Mouse (Mus musculus): Measurements from ENCODE around the gene Specc1l.
A peak's percentile ranks its signal among the peaks of the same experiment; 100 is the strongest.

The Specc1l gene

DNA sequence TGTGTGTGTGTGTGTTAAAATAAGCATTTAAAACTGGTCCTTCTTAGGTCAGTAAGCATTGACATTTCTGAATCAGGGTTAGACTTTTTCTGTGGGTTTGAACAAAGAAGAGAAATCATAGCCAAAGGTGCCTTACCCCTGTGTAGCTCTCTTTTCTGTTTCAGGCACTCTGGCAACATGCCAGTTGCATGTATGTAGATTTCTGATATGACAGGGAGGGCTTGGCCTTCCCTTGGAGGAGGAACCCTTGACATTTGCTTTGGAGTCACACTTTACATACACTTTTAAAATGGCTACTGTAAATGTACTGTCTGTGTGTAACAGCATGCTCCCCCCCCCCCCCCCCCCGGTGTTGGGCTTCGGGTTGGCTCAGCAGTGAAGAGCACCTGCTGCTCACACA is 12.8 kb downstream of the Specc1l start:
- DNase-seq, result no peak

- no peak for DNase-seq
Measured at GRCm38 (mm10) chr10:75227381-75227780, 15.5 kb downstream of the Specc1l start.

- peak in 1 of 2 experiments; percentile 20 for DNase-seq
Measured at GRCm38 (mm10) chr10:75230572-75230971, 18.7 kb downstream of the Specc1l start.

- no peak for DNase-seq
Measured at GRCm38 (mm10) chr10:75231876-75232275, 20.0 kb downstream of the Specc1l start.

- DNase-seq, result no peak
Measured at GRCm38 (mm10) chr10:75232612-75233155, 20.8 kb downstream of the Specc1l start.

DNA sequence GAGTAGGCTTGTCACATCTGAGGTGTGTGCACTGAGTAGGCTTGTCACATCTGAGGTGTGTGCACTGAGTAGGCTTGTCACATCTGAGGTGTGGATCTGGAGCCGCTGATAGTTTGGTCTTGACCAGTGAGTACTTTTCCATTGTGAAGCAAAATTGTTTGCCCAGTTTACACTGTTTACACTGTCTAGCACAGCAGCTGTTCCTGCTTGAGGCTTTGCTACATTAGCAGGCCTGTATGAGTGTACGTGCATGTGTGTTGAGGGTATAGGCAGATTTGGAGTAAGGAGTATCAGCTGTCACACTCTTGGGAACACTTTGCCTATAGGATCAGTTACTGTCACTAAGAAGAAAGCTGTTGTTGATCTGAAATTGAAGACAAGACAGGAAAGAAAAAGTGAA is 21.6 kb downstream of the Specc1l start:
- no peak for DNase-seq

DNA sequence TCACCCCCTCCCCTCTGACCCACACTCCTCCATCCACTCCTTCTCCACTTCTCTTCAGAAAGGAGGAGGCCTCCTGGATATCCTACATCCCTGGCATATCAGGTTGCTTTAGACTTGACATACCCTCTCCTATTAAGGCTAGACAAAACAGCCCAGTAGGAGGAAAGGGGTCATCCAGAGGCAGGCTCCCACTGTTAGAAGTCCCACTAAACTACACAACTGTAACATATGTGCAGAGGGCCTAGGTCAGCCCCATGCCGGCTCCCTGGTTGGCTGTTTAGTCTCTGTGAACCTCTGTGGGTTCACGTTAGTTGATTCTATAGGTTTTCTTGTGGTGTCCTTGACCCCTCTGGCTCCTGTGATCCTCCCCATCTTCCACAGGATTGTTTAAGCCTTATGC is 23.9 kb downstream of the Specc1l start:
- DNase-seq, result no peak

GRCm38 (mm10) chr10:75236156-75236555 is 24.3 kb downstream of the Specc1l start:
- no peak for DNase-seq

GRCm38 (mm10) chr10:75237166-75237565 is 25.3 kb downstream of the Specc1l start:
- DNase-seq, result no peak

DNA sequence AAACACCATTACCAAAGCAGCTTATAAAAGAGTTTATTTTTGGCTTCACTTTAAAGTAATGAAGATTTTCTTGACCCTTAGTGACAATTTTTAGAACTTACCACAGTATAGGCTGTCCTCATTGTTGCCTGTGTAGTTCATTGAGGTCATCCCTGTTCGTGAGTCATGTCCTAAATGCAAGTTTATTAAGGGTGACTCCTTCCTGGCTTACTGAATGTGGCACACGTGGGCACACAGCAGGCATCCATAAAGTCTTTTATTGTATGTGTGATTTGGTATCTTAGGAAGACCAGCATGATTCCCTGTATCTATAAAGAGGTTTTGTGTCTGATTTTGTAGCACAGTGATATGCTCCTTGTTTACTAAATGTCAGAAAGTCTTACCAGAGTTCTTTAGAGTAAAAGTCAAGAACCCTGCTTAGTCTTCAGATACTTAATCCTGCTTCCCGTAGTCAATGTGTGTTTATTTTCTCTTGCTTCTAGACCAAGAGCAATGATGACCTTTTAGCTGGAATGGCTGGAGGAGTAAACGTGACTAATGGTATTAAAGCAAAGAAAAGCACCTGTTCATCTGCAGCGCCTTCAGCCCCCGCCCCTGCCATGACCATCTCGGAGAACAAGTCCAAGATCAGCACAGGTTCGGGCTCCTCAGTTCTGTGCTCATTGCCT is 28.8 kb downstream of the Specc1l start:
- no peak for DNase-seq

- DNase-seq, result no peak
Measured at GRCm38 (mm10) chr10:75245806-75246205, 33.9 kb downstream of the Specc1l start.

DNA sequence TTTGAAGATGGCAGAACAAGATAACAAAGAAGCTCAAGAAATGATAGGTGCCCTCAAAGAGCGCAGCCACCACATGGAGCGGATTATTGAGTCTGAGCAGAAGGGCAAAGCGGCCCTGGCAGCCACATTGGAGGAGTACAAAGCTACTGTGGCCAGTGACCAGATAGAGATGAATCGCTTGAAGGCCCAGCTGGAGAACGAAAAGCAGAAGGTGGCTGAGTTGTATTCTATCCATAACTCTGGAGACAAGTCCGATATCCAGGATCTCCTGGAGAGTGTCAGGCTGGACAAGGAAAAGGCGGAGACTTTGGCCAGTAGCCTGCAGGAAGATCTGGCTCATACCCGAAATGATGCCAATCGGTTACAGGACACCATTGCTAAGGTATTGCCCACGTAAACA is 34.5 kb downstream of the Specc1l start:
- DNase-seq, result no peak

- peak in 1 of 2 experiments; percentile 35 for DNase-seq
Measured at GRCm38 (mm10) chr10:75251011-75251410, 39.1 kb downstream of the Specc1l start.

GRCm38 (mm10) chr10:75252301-75253022 is 40.6 kb downstream of the Specc1l start:
- peak; percentile 19 to 63 for DNase-seq

GRCm38 (mm10) chr10:75255091-75255490 is 43.2 kb downstream of the Specc1l start:
- peak in 1 of 2 experiments; percentile 43 for DNase-seq

DNA sequence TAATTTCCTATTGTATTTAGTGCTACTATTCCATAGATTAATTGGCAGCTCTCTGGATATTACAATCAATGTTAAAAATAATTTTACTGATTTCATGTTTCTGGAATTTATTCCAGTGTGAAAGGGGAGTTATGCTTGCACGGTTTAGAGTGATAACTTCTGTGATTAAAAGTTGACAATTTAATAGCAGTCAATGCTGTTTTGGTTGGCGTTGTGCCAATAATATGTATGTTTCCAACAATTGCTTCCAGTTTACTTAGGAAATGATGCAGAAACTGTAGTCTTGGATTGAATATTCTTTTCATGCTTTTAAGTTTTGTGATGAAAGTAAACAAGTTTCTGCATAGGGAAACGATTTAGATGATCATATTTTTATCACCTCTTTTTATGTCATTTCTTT is 45.5 kb downstream of the Specc1l start:
- no peak for DNase-seq

- peak in 1 of 2 experiments; percentile 51 for DNase-seq
Measured at GRCm38 (mm10) chr10:75258241-75258640, 46.4 kb downstream of the Specc1l start.

- peak; percentile 43 to 56 for DNase-seq
Measured at GRCm38 (mm10) chr10:75261268-75261667, 49.4 kb downstream of the Specc1l start.

- no peak for DNase-seq
Measured at GRCm38 (mm10) chr10:75264993-75265555, 53.2 kb downstream of the Specc1l start.

GRCm38 (mm10) chr10:75273020-75273419 is 61.1 kb downstream of the Specc1l start:
- DNase-seq, result no peak

DNA sequence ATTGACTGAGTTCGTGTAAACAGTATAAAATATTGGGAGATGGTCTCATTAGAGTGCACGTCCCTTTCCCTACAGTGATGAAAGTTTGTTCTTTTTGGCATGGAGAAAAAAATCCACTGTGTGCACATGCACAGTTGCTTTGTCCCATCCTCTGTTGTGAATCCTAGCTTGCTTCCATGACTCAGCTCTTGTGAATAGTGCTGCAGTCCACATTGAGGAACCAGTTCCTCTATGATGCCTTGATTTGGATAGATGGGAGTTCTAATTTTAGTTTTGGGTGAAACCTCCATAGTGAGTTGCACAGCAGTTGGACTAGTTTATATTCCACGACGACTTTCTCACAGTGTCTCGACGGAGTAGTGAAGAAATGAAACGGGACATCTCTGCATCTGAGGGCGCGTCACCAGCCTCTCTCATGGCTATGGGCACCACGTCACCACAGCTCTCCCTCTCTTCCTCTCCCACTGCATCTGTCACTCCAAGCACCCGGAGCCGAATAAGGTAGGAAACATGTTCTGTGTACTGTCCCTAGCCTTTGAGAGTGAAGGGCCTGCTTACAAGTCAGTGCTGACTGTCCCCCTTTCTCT is 64.6 kb downstream of the Specc1l start:
- DNase-seq, result no peak

- peak in 1 of 2 experiments; percentile 55 for DNase-seq
Measured at GRCm38 (mm10) chr10:75277501-75277900, 65.6 kb downstream of the Specc1l start.

DNA sequence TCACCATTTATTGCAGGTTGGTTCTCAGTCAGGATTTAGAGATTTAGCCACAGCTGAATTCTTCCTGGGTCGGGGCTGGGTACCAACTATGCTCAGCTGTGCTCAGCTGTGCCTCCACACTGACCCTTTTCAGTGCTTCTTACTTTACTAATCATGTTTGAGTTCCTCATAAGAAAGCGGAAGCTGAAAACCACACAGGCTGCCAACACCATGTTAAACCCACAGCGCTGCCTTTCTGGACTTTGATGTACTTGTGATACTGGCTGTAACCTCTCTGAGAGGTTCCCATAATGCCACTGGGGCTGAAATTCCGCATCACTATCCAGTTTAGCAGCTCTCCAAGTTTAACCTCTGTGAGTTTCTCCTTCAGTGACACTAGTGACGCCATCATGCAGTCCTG is 70.8 kb downstream of the Specc1l start:
- no peak for DNase-seq

All from kidney, postnatal 25 days (tissue).